Mouse (Mus musculus) splenic B cell, adult 2 months (primary cell): Measurements from ENCODE around the gene Ptges2.

Experiments
- DNase-seq: peaks from one replicate; pipeline ENCODE4 v3.0.0-alpha.2; 2011; ENCODE audit warnings: low read depth, low spot score
- H3K27me3 ChIP-seq: 2 replicates; pipeline ENCODE4 v1.6.1; 2012; ENCODE audit warnings: mild to moderate bottlenecking, low read length, moderate library complexity, mixed read lengths; ENCODE audit not compliant: control insufficient read depth, poor library complexity, insufficient read depth, severe bottlenecking
- H3K36me3 ChIP-seq: 2 replicates; pipeline ENCODE4 v1.6.1; 2012; ENCODE audit warnings: mild to moderate bottlenecking, low read length, moderate library complexity, mixed read lengths; ENCODE audit not compliant: control insufficient read depth, poor library complexity, insufficient read depth, severe bottlenecking

The Ptges2 gene

DNA sequence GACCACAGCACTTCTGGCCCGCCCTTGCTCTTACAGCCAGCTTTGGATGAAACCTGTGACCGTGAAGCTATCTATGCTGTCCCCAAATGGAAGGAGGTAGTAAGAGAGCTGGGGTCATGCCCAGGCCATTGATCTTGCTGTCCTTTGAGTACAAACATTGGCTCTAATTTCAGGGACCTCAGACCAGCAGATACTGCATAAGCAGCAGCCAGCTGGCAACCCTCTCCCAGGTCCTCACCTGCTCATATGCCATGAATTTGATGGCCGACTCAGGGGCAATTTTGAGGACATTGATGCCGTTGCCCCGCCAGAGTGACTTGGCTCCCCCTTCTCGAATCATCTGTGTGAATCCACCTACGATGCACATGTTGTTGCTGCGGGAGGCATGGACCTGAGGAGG is 21.8 kb downstream of the Ptges2 start:
- Histone ChIP-seq H3K27me3 (no peaks in the 10 kb centered on the region), H3K36me3 (peaks cover 11% of the 10 kb centered on the region)
- no peak for DNase-seq

DNA sequence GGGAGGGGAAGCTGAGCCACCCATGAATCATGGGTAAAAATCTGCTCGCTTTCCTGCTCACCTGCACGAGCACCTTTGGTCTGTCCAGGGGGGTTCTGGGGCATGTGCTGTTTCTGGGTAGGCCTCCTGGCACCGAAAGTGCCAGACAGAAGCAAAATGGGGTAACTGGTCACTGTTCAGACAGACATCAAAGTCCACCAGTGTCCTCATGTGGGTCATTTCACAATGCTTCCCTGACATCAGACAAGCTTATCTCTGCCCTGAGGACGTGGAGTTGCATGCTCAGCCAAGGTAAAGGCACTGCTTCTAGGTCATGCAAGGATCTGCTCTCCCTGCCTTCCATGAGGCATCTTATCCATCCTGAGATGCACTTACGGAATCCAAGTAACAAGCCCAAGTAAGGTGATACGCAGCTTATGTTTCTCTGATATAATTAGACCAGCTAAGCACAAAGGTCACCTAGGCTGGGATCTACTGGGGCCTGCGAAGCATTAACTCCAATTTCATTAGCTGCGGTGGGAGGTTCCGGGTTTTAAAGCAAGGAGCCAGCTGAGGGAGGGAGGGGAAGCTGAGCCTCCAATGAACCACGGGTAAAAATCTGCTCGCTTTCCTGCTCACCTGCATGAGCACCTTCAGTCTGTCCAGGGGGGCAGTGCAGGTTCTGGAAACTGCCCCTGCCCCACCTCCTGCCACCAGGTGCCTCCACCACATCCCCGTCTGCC is 22.9 kb downstream of the Ptges2 start:
- Histone ChIP-seq H3K36me3 (peaks cover 11% of the 10 kb centered on the region), H3K27me3 (no peaks in the 10 kb centered on the region)
- DNase-seq = no peak

DNA sequence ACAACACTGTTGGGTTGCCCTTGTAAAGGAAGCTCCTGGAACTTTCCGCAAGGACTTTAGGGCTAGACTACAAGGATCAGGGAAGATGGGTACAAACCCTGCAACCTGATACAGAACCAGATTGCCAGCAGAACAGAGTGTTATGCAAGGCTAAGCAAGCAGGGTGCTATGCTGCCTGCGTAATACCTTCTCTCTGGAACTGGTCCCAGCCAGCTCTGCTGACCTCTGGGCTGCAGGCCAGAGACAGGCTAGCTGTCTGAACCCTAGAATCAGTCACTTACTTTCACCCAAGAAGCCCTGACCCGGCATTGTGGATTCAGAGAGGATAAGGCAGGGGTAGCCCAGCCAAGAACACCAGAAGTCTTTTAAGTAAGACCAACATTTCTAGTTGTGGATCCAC is 23.7 kb downstream of the Ptges2 start:
- H3K27me3 ChIP-seq = no peaks in the 10 kb centered on the region
- DNase-seq = no peak
- peaks cover 10% of the 10 kb centered on the region for H3K36me3 ChIP-seq

DNA sequence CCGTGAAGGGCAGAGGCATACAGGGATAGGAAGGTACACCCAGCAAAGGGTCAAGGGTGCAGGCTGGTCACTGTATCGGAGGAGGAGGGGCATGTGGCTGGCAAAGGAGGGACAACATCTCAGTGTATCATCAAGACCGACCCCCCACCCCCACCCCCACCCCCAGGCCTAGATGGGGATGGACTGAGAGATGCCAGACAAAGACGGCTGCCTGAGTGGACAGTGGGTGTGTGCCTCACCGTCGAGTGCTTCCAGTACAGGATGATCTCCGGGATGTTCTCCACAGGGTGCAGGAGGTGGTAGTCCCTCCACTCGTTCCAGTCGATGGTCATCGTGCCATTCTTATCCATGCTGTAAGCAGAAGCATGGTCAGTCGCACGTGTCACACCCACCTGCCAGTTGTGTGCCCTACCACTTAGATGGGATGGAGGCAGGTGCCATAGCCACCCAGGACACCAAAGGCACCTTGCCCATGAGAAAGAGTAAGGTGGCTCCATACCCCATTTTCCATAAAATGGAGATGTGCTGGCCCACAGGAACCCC is 24.4 kb downstream of the Ptges2 start:
- DNase-seq = no peak
- peaks cover 10% of the 10 kb centered on the region for H3K36me3 ChIP-seq

DNA sequence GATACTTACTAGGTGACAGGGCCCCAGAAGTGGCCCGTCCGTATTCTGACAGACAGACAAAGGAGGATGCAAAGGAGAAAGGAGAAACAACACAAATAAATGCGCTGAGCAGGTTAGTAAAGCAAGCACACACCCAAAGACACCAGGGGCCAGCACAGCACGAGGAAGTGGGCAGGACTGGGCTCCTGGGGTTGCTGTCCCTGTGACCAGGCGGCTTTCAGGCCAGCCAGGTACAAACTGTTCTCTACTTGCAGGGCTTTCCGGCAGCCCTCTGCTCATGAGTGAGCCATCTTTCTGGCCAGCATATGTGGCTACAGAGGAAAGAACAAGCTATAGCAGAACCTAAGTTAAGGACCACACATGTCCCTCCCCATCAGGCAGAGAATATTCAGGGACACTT is 25.0 kb downstream of the Ptges2 start:
- Histone ChIP-seq H3K27me3 (no peaks in the 10 kb centered on the region), H3K36me3 (peaks cover 10% of the 10 kb centered on the region)
- no peak for DNase-seq

More for the DNA sequence above, 24.4 kb downstream of the Ptges2 start:
- no peaks in the 10 kb centered on the region for H3K27me3 ChIP-seq

DNA sequence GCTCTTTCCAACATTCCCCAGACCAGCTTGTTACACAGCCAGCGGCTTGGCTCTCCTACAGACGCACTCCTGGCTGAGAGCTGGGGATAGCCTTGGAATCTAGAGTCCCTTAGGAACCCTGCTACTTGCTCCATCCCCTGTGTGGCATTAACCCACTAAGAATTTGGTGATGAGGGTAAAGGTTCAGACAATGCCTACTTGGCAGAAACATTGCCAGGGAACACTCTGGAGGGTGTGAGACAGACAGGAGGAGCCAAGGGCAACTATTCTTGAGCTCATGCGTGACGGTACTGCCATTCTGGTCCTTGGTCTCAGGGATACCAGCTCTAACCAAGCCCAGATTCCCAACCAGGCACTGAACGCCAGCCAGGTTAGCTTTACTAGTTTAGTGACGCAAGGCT is 26.2 kb downstream of the Ptges2 start:
- peaks cover 5% of the 10 kb centered on the region for H3K36me3 ChIP-seq
- no peaks in the 10 kb centered on the region for H3K27me3 ChIP-seq
- DNase-seq = no peak

DNA sequence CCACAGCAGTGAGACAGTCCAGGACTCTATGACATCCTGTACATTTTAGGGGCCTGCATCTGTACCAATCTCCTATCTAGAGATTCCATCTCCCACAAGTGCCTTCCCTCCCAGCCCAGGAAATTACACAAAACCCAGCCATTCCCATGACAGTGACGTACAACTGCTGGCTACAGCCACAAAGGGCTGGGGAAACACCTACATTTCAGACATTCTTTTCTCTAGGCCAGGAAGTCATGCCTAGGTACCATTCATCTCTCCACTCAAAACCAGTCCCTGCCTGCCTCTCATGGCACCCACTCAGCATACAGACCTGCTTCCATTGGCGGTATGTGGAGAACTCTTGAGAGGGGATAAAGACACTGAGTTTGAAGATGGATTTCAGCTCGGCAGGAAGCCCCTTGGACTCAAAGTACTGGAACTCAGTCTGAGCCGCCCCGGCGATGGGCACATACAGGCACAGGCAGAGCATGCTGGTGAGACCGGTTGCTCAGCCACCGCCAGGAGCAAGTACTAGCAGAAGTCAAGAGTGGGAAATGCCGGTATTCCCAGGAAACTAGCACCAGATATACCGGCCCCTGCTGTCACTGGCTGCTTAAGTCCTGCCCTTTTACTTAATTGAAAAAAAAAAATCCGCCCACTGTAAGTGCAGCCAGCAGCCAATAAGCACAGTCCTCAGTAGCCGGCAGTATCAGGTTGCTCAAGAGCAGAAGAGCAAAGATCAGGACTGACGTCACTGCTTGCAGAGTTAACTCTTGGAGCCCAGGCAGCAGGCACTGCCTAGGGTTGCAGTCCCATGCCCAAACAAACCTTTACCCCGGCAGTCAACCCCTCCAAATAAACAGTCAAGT is 28.0 kb downstream of the Ptges2 start:
- no peak for DNase-seq
- 0 out of 2 replicates have a peak, but pooled peaks cover 2% of the 10 kb centered on the region for H3K36me3 ChIP-seq

DNA sequence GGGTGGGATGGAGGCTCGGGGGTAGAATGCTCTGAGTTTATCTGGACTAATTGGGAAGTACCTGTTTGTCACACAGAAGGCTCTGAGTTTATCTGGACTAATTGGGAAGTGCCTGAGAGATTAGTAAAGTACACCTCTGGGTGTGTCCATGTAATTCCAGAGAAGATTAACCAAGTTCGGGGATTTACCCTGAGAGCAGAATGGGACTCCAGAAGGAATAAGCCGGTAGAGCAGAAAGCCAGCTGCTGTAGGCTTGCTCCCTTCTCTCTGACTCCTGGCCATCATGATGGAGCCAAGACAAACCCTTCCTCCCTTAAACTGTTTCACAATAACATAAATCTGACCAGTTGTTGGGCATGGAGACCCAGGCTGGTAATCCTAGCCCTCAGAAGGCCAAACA is 29.1 kb downstream of the Ptges2 start:
- no peaks in the 10 kb centered on the region for H3K27me3 ChIP-seq
- no peak for DNase-seq
- H3K36me3 ChIP-seq = 0 out of 2 replicates have a peak, but pooled peaks cover 2% of the 10 kb centered on the region

More for the DNA sequence above, 28.0 kb downstream of the Ptges2 start:
- H3K27me3 ChIP-seq = no peaks in the 10 kb centered on the region

DNA sequence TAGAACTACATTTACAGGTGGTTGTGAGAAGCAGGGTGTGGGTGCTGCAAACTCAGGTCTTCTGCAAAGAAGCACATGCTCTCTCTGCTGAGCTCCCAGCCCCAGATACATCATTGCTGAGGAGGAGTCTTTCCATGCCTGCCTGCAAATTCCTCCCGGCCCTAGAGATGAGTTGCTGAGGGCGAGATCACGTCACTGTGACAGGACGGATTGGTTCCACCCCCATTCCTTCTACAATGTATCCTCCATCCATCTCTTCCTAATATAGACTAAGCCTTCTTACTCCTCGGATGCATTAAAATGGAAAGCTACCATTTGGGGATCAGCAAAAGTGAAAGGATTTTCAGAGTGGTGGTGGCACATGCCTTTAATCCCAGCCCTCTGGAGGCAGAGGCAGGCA is 29.9 kb downstream of the Ptges2 start:
- H3K36me3 ChIP-seq = no peaks in the 10 kb centered on the region
- H3K27me3 ChIP-seq = no peaks in the 10 kb centered on the region
- no peak for DNase-seq

DNA sequence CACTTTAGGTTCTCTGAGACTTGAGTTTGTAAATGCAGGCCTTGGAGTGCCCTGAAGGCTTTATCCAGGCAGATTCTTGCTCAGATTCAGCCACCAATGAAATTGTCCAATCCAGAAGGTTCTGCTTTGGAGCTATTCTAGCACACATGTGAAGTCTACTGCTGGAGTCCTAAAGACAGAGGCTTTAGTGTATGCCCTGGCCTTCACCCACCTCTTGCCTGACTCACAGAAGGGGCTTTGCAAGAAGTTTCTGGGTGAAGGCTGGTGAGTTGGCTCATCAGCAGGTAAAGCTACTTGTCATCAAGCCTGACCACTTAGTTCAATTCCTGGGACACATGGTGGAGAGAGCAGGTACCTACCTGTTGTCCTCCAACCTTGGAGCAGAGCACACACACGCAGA is 30.4 kb downstream of the Ptges2 start:
- no peak for DNase-seq
- Histone ChIP-seq H3K27me3 (no peaks in the 10 kb centered on the region), H3K36me3 (no peaks in the 10 kb centered on the region)

DNA sequence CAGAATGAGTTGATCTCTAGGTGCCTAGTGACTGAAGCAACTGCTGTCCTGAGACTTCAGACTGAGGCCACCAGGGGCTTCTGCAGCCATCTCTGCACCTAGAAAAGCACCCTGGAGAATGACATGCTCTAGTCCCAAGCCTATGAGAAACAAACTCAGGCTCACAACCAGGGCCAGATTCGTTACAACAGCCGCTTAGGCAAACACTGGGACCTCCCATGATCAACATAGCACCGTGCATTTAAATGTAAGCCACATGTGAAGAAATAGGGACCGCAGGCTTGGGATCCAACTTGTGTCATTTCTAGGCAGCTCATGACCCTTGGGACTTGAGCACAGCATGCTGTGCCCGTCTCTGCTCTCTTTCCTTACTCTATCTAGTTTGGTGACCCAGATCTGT is 32.0 kb downstream of the Ptges2 start:
- Histone ChIP-seq H3K27me3 (no peaks in the 10 kb centered on the region), H3K36me3 (no peaks in the 10 kb centered on the region)
- DNase-seq = no peak

DNA sequence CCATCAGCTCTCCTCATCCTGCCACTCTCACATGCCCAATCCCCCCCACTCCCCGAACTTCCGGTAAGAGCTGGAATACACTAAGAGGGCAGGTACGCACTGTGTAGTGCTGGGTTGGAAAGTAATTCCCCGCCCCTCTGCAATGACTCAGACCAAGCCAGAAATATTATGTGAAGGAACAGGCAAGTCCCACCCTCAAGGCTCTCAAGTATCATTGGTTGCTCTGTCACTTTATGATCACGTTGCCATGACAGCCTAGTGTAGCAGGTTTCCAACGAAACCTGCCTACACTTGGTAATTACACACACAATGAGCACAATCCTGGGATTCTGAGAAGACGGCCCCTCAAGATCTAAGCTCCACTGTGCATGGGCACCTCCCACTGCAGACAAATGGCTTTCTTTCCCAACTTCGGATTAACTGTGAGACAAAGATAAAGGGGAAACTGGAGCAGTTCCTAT is 32.6 kb downstream of the Ptges2 start:
- DNase-seq = no peak
- Histone ChIP-seq H3K36me3 (no peaks in the 10 kb centered on the region), H3K27me3 (no peaks in the 10 kb centered on the region)

DNA sequence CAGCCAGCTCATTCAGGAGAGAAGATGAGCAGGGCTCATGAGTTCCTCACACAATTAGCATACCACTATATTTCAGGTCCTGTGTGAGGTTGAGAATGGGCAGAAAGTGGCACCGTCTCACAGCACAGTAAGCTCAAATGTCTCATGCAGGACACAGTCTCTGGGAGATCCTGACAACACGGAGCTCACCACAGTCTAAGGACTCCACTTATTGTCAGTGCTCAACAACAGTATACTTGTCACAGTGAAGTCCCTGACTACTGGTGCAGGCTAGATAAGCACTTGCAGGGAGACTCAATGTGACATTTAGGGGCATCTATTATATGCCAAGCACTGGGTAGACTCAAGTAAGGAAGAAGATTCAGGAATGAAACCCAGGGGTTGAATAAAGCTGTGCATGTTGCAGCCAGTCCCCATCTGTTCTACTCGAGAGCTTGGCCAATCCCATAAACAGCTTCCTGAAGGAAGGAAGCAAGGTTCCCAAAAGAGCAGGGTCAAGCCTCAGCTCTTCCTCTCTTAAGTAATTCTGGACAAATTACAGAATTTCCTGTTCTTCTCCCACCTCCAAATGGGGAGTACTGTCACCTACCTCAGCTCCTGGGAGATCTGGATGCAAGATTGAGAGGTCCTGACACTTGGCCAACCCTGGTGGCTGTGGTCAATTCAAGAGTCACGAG is 33.7 kb downstream of the Ptges2 start:
- peaks cover 2% of the 10 kb centered on the region; the same call in 1 of the 2 replicates for H3K36me3 ChIP-seq
- no peaks in the 10 kb centered on the region for H3K27me3 ChIP-seq
- DNase-seq = no peak

DNA sequence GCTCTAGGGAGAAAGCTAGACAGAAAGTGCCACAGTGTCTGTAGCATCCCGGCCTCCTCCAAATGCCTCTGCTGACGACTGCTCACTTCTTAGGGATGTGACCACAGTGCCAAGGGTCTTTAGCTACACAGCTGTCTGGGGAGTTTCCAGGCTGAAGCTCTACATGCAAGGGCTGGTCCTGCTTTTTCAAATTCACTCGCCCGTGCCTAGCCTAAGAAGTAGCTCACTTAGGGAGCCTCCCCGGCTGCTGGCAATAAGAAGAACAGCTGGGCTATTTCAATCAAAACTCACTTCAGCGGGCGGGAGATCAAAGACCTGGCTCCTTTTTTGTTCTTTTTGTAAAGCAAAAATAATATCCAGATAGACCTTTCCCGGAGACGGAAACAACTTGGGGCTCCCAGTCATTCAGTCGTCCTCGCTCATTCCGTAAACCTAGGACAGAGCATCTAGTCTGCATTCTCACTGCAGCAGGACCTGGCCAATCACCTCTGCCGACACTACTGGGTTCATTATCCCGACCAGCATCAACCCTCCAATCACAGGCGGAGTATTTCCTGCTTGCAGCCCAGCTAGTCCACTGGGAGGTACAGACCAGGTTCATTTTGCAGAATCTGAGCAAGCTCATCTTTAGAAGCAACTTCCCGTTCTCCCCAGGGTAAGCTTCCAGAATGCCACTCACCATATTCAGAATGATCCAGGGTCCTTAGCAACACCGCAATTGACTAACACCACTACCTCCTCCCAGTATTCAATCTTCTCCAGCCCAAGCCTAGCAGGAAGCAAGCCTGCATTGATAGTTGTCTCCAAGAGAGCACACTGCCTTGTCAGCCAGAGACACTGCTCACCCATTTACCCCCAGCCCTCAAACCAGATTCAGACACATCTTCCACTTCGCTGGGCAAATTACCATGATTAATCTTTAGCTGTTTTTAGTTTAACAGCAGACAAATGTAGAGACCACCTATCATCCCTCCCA is 35.3 kb downstream of the Ptges2 start:
- H3K27me3 ChIP-seq = no peaks in the 10 kb centered on the region
- DNase-seq = no peak
- peaks cover 2% of the 10 kb centered on the region; the same call in 1 of the 2 replicates for H3K36me3 ChIP-seq
